Mouse (Mus musculus) frontal cortex, postnatal 36 days (tissue): ENCODE measurements around the gene Prkcsh.

Experiments used
- DNase-seq, 2 experiments: peaks; one replicate each; pipeline ENCODE4 v3.0.0; 2022; ENCODE audit warnings: low spot score in 2 of 2

Gene Prkcsh

GRCm38 (mm10) chr9:21987592-21988342, 14.8 kb upstream of the Prkcsh start:
- no peak for DNase-seq

DNA sequence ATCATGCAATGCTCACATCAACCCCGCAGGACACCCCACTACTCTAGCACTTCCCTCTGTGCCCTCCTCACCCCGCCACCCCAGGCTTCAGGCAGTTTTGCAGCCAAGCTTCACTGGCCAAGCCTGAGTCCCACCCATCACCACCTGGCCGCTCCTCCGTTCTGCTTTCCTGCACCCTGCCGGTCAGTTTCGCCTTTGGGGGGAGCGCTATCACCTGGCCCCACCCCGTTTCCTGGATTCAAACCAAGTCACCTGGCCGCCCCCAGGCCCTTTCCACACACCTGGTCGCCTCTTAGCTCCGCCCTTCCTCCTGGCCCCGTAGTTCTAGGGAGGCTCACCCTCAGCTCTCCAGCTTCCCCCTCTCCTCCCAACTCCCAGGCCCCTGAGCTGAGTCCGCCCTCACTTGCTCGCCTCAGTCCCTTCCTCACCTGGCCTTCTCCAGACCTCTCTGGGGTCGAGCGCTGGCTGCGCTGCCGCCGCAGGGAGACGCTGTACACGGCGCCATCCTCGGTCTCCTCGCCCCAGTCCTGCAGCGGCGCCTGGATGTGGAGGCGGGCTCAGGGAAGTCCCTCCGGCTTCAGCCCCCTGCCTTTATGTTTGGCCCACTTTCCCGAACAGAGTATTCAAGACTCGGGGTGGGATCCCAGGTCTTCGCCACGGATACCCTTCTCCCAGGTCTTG, 14.0 kb upstream of the Prkcsh start:
- DNase-seq = no peak

- DNase-seq = no peak
These were observed 13.1 kb upstream of the Prkcsh start, which contains the start of gene Rgl3 for GRCm38 (mm10) chr9:21989230-21990110. Gene Rgl3, minus strand, starts transcription at chr9:21989446.

GRCm38 (mm10) chr9:21992227-21992626, 10.4 kb upstream of the Prkcsh start:
- no peak for DNase-seq

GRCm38 (mm10) chr9:21996178-21996867, 6.3 kb upstream of the Prkcsh start:
- DNase-seq = no peak

- DNase-seq = no peak
These were observed 2.3 kb upstream of the Prkcsh start for GRCm38 (mm10) chr9:22000296-22000695.

- no peak for DNase-seq
These were observed 973 bp upstream of the Prkcsh start for GRCm38 (mm10) chr9:22001633-22002032.

DNA sequence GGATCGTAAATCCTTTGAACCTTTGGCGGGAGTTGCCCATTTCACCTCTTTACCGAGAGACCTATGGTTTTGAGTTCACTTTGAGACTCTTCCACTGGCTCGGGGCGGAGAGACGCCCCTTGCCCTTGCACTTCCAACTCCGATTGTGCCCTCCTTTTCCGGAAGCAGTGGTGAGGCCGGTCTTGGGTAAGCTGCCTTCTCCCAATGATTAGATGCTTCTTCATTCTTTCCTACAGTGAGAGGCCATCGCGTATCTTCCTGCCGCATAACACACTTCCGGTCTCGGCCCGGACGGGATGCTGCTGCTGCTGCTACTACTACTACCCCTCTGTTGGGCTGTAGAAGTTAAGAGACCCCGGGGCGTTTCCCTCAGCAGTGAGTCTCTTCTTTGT, 553 bp downstream of the Prkcsh start:
- DNase-seq = no peak

DNA sequence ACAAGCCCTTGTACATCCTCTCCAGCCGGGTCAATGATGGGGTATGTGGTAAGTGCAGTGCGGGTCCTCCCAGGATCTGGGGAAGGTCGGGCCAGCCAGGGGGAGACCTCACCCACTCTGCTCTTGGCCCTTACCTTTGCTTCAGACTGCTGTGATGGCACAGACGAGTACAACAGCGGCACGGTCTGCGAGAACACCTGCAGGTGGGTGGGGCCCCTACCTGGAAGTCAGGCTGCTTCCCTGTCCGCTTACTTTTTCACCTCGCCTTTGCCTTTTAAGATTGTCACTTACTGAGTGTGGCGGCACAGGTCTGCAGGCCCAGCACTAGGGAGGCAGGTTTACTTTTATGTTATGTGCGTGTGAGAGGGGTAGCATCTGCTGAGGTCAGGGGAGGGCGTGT, 1.9 kb downstream of the Prkcsh start:
- no peak for DNase-seq

DNA sequence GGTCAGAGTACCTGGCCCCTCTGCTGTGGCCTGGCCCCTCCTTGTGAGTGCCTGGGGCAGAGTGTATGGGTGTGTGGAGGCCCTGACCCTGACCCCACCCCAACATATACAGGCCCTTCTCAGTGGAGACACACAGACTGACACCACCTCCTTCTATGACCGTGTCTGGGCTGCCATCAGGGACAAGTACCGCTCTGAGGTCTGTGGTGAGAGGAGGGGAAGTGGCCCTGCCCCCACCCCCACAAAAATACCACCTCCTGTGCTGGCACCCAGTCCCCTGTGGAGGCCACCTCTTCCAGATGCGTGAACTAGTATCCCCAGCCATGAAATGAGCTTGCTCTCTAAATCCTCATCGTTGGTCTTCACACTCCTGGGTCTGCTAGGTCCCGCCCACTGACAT, 8.4 kb downstream of the Prkcsh start:
- no peak for DNase-seq

GRCm38 (mm10) chr9:22012731-22013130, 10.1 kb downstream of the Prkcsh start:
- no peak for DNase-seq

DNA sequence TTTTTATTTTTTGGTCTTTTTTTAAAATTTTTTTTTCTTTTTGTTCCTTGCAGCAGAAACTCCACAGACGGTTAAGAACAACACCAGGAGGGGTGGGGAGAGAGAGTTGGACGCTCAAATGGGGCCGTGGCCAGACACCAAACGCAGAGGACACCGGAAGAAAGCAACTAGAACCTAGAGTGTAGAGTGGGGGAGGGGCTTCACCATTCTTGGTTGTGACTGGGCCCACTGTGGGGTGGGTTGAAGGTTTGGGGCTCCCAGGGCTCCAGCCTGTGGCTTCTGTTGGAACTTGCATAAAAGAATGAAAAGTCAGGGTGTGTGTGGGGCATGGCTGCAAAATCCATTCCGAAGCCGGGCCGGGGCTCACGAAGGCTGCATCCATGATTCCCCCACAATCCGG, 13.6 kb downstream of the Prkcsh start:
- no peak for DNase-seq

GRCm38 (mm10) chr9:22017208-22017825, 14.7 kb downstream of the Prkcsh start:
- DNase-seq = no peak

DNA sequence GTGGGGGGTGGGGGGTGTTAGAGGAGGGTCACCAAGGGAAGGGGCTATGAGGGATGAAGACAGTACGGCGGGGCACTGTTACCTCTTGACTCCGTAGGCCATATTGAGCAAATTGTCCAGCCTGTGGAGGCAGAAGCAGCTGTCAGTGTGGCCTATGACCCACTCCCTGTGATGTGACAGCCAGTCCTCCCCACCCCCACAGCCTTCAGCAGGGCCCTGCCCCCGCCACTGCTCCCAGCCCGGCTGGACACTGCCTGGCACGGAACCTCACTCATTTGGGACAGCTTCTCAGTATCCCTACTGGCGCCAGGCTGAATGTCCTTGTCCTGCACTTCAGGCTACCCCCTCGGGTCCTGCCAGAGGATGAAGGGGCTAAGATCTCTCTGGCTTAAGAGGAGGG, 22.0 kb downstream of the Prkcsh start:
- DNase-seq = no peak

DNA sequence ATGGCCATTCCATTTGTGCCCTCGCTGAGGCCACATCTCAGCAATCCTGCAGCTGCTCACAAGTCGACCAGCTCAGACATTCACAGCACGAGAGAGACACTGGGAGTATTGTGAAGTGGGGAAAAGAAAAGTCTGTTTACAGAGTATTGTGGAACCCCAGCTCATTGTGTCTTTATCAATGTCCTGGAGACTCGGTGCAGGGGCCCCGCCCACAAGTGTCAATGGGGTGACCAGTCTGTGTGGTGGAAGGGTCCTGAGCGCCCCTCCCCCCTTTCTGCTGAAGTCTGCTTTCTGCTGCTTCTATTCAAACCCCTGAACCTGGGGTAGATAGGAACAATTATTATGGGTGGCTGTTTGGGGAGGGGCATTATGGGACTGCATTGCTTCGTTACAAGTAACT, 25.9 kb downstream of the Prkcsh start:
- DNase-seq = no peak

- no peak for DNase-seq
These were observed 27.8 kb downstream of the Prkcsh start for GRCm38 (mm10) chr9:22030386-22030785.

DNA sequence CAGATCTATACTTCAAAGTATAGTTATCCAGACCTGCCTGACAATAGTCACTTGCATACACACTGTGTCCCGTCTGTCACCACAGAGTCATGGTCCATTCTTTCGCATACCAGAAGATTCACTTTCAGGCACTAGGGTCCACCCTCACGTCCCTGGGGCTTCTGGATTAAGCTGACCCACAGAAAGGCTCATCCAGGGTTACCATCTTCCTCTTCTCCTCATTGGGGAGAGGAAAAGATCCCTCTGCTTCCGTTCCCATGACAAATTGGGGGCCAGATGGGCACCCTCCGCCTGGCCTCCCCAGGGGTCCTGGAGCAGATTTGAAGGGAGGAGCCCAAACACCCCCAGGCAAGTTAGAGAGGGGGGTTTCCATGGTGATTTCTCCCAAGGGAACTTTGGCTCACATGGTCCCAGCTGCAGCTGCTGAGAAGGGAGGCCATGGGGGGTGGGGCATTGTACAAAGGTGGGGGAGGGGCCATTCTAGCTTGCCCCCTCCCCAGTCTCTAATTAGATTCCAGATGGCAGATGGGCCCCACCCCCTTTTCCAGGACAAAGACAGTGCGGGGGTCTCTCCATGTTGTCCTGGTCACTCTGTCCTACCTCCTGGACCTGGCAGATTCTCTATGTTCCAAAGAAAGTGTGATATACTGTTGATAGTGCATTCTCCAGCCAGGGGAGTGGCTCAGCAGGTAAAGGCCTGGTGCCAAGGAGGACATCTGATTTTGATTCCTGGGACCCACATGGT, 32.9 kb downstream of the Prkcsh start:
- no peak for DNase-seq

DNA sequence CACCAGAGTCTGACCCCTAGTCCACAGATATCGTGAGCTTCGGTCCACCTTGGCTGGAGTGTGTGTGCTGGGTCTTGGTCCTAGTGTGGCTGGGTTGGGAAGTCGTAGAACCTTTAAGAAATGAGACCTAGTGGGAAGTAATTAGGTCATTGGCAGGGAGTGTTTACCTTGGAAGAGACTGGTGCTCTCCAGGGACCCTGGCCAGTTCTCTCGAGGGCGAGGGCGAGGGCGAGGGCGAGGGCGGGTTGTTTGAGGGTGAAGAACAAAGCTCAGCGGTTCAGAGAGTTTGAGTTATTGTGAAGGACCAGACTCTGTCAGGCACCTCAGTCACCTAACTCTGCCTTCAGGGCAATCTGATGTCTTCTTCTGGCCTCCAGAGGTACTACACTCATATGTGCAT, 35.2 kb downstream of the Prkcsh start:
- no peak for DNase-seq

DNA sequence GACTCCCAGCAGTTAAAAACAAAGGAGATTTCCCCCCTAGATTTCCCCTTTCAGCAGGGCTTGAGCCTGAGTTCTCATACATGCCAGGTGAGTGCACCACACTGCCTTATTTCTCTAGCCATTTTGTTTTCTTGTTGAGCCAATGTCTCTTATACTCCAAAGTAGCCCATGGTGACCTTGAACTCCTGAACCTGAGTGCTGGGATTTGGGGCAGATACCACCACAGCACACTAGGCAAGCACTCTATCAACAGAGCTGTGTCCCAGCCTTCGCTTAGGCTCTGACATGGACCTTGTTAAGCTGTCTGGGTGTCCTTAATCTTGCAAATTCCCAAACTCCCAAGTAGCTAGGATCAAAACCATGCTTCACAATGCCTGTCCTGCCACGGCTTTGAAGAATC, 39.2 kb downstream of the Prkcsh start:
- DNase-seq = no peak

DNA sequence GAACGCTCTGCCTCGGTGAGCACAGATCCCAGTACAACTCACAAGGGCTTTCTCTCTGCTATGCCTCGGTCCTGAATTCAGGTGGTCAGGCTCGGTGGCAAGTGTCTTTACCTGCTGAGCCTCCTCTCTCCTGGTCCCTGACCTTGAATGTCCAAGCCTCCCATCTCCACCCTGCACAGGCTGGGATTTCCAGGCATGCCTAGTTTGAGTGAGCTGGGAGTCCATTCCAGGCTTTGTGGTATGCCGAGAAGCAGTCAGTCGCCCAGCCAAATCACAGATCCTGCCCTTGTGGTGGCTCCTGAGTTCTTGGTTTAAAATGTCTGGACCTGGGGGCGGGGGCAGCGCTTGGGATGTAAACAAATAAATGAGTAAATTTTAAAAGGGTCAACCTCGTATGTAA, 44.7 kb downstream of the Prkcsh start:
- DNase-seq = no peak

DNA sequence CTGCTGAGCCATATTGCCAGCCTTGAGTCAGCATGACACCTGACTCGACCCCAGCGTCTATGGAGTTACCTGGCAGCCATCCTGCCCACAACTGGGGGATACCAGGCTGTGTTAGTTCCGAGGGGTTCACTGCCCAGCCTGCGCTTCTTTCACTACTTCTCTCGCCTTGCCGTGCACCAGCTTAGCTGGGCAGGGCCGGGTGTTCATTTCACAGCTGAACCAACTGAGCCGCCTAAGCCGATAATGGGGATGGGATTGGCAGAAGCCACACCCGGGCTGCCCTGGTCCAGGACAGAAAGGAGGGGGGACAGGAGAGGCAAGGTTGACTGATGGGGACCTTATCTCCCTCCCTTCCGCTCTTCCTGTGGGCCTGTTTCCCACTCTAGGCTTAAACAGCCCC, 46.7 kb downstream of the Prkcsh start:
- DNase-seq = no peak
